Mouse (Mus musculus) embryonic facial prominence, embryonic 10.5 days (tissue): ENCODE measurements around the gene Iqgap1. TPM values are rescaled to one million over a fixed set of nuclear protein-coding genes. Genes with fewer than 3 reads are reported as not detected.

Experiments used
- DNase-seq: peaks from one replicate; pipeline ENCODE4 v3.0.0-alpha.2; 2017; ENCODE audit warnings: low spot score
- H3K27ac ChIP-seq: fragments of 300-500 bp; sonication (generic); replicated peaks from 2 replicates; pipeline ENCODE4 v1.5.1; 2016; ENCODE audit warnings: mild to moderate bottlenecking
- H3K27me3 ChIP-seq: fragments of 300-500 bp; sonication (generic); replicated peaks from 2 replicates; pipeline ENCODE4 v1.6.1; 2016; ENCODE audit warnings: low read depth, mild to moderate bottlenecking; ENCODE audit not compliant: poor library complexity, severe bottlenecking
- H3K36me3 ChIP-seq: fragments of 300-500 bp; sonication (generic); replicated peaks from 2 replicates; pipeline ENCODE4 v1.6.1; 2016; ENCODE audit warnings: mild to moderate bottlenecking, moderate library complexity
- H3K4me1 ChIP-seq: fragments of 300-500 bp; sonication (generic); 2 replicates; pipeline ENCODE4 v1.6.1; 2016
- H3K4me3 ChIP-seq: fragments of 300-500 bp; sonication (generic); 2 replicates; pipeline ENCODE4 v1.5.1; 2016; ENCODE audit warnings: mild to moderate bottlenecking, moderate library complexity
- H3K9me3 ChIP-seq: fragments of 300-500 bp; sonication (generic); 2 replicates; pipeline ENCODE4 v1.6.1; 2016; ENCODE audit warnings: mild to moderate bottlenecking
- WGBS: fragments of 180-500 bp; shearing (Covaris S2); methylation state at CpG from one replicate; pipeline ENCODE4 v1.1.7; 2016; 5-methylcytosine and 5-hydroxymethylcytosine counted together
- polyA plus RNA-seq: library from polyadenylated mRNA; unstranded; fragments of >200 nt; fragmentation: Nextera tagmentation; extraction: Ambion mirVana; gene quantifications from 2 replicates; pipeline ENCODE4 v1.2.1, GENCODE M21; 2016

Iqgap1 gene
- polyA plus RNA-seq = 29.2 and 29.3 TPM in 2 replicates

GRCm38 (mm10) chr7:80825843-80826403 is at the start of gene Iqgap1:
Gene Iqgap1, minus strand, starts transcription at chr7:80825974.
- H3K4me3 ChIP-seq = no peak within 1 kb of the TSS
- WGBS = 69% methylated on average over 11 of the region's 11 CpGs
- no peaks in the 10 kb centered on the region for H3K9me3 ChIP-seq

GRCm38 (mm10) chr7:80873631-80874030 is 47.9 kb upstream of the Iqgap1 start:
- Histone ChIP-seq H3K27me3 (peaks cover 43% of the 10 kb centered on the region), H3K4me3 (no peak overlapping the region), H3K27ac (no peak overlapping the region), H3K36me3 (peaks cover 98% of the 10 kb centered on the region), H3K4me1 (no peaks in the 10 kb centered on the region), H3K9me3 (no peaks in the 10 kb centered on the region)
- DNase-seq = no peak
- WGBS = 94% methylated on average over 2 of the region's 2 CpGs

More at GRCm38 (mm10) chr7:80825843-80826403, at the start of gene Iqgap1:
- H3K27ac ChIP-seq = no peak within 1 kb of the TSS
- DNase-seq = no peak
- H3K27me3 ChIP-seq = no peaks in the 10 kb centered on the region
- no peaks in the 10 kb centered on the region for H3K36me3 ChIP-seq
- H3K4me1 ChIP-seq = peaks cover 13% of the 10 kb centered on the region

GRCm38 (mm10) chr7:80873038-80873437 is 47.3 kb upstream of the Iqgap1 start:
- Histone ChIP-seq H3K4me1 (no peaks in the 10 kb centered on the region), H3K9me3 (no peaks in the 10 kb centered on the region), H3K4me3 (no peak overlapping the region), H3K27ac (no peak overlapping the region), H3K36me3 (peaks cover 100% of the 10 kb centered on the region), H3K27me3 (peaks cover 43% of the 10 kb centered on the region)
- no peak for DNase-seq
- WGBS = 87% methylated on average over 5 of the region's 5 CpGs

- 90% methylated on average over 2 of the region's 2 CpGs for WGBS
- Histone ChIP-seq H3K9me3 (no peaks in the 10 kb centered on the region), H3K36me3 (peaks cover 100% of the 10 kb centered on the region), H3K27ac (no peak overlapping the region), H3K4me1 (peaks cover 11% of the 10 kb centered on the region), H3K27me3 (peaks cover 8% of the 10 kb centered on the region), H3K4me3 (no peak overlapping the region)
- DNase-seq = no peak
These were observed 42.9 kb upstream of the Iqgap1 start for GRCm38 (mm10) chr7:80868686-80869085.

GRCm38 (mm10) chr7:80866514-80867147 is 40.9 kb upstream of the Iqgap1 start:
- peaks cover 27% of the 10 kb centered on the region for H3K4me1 ChIP-seq
- WGBS = 83% methylated on average over 7 of the region's 7 CpGs
- no peak for DNase-seq
- H3K27me3 ChIP-seq = no peaks in the 10 kb centered on the region
- peaks cover 87% of the 10 kb centered on the region for H3K36me3 ChIP-seq
- no peak overlapping the region for H3K27ac ChIP-seq
- no peak overlapping the region for H3K4me3 ChIP-seq
- H3K9me3 ChIP-seq = no peaks in the 10 kb centered on the region

GRCm38 (mm10) chr7:80865521-80865920 is 39.7 kb upstream of the Iqgap1 start:
- no peak overlapping the region for H3K4me3 ChIP-seq
- 94% methylated on average over 7 of the region's 7 CpGs for WGBS
- H3K27ac ChIP-seq = no peak overlapping the region
- no peaks in the 10 kb centered on the region for H3K27me3 ChIP-seq
- H3K36me3 ChIP-seq = peaks cover 76% of the 10 kb centered on the region
- peaks cover 32% of the 10 kb centered on the region for H3K4me1 ChIP-seq
- DNase-seq = no peak
- no peaks in the 10 kb centered on the region for H3K9me3 ChIP-seq

- Histone ChIP-seq H3K27me3 (no peaks in the 10 kb centered on the region), H3K4me1 (peaks cover 37% of the 10 kb centered on the region), H3K4me3 (no peak overlapping the region), H3K27ac (no peak overlapping the region), H3K9me3 (no peaks in the 10 kb centered on the region), H3K36me3 (peaks cover 69% of the 10 kb centered on the region)
- no peak for DNase-seq
- 76% methylated on average over 8 of the region's 8 CpGs for WGBS
These were observed 39.1 kb upstream of the Iqgap1 start for GRCm38 (mm10) chr7:80864831-80865230.

GRCm38 (mm10) chr7:80864151-80864550 is 38.4 kb upstream of the Iqgap1 start:
- H3K36me3 ChIP-seq = peaks cover 62% of the 10 kb centered on the region
- WGBS = 75% methylated on average over 1 of the region's 1 CpGs
- no peak for DNase-seq

GRCm38 (mm10) chr7:80863520-80863919 is 37.7 kb upstream of the Iqgap1 start:
- H3K36me3 ChIP-seq = peaks cover 56% of the 10 kb centered on the region
- DNase-seq = no peak
- 84% methylated on average over 5 of the region's 5 CpGs for WGBS
- no peak overlapping the region; the same call in 1 of the 2 replicates for H3K4me3 ChIP-seq
- H3K4me1 ChIP-seq = peaks cover 37% of the 10 kb centered on the region
- H3K27ac ChIP-seq = no peak overlapping the region
- H3K9me3 ChIP-seq = no peaks in the 10 kb centered on the region
- no peaks in the 10 kb centered on the region for H3K27me3 ChIP-seq

More at GRCm38 (mm10) chr7:80864151-80864550, 38.4 kb upstream of the Iqgap1 start:
- Histone ChIP-seq H3K4me3 (no peak overlapping the region), H3K4me1 (peaks cover 37% of the 10 kb centered on the region), H3K27ac (no peak overlapping the region), H3K9me3 (no peaks in the 10 kb centered on the region), H3K27me3 (no peaks in the 10 kb centered on the region)

- WGBS = 88% methylated on average over 2 of the region's 2 CpGs
- Histone ChIP-seq H3K9me3 (no peaks in the 10 kb centered on the region), H3K36me3 (peaks cover 45% of the 10 kb centered on the region), H3K27ac (no peak overlapping the region), H3K27me3 (no peaks in the 10 kb centered on the region), H3K4me3 (peak overlapping the region; percentile 30; the same call in 1 of the 2 replicates), H3K4me1 (peaks cover 37% of the 10 kb centered on the region)
- no peak for DNase-seq
These were observed 36.7 kb upstream of the Iqgap1 start for GRCm38 (mm10) chr7:80862475-80862874.

- under 1% methylated on average over 40 of the region's 40 CpGs for WGBS
These were observed 35.0 kb upstream of the Iqgap1 start, which contains the start of gene Zscan2 for GRCm38 (mm10) chr7:80860729-80861274. Gene Zscan2, plus strand, starts transcription at chr7:80860920.

GRCm38 (mm10) chr7:80860227-80860626 is 34.5 kb upstream of the Iqgap1 start:
- Histone ChIP-seq H3K4me1 (peaks cover 37% of the 10 kb centered on the region), H3K9me3 (no peaks in the 10 kb centered on the region), H3K4me3 (peak overlapping the region; percentile 87), H3K27ac (peak overlapping the region; percentile 100), H3K27me3 (no peaks in the 10 kb centered on the region), H3K36me3 (peaks cover 23% of the 10 kb centered on the region)
- DNase-seq = peak; percentile 81
- 1% methylated on average over 13 of the region's 13 CpGs for WGBS

More at GRCm38 (mm10) chr7:80860729-80861274, 35.0 kb upstream of the Iqgap1 start, which contains the start of gene Zscan2:
- Histone ChIP-seq H3K4me3 (peak within 1 kb of the TSS; percentile 87), H3K27ac (peak within 1 kb of the TSS; percentile 100), H3K9me3 (no peaks in the 10 kb centered on the region), H3K36me3 (peaks cover 29% of the 10 kb centered on the region), H3K27me3 (no peaks in the 10 kb centered on the region), H3K4me1 (peaks cover 37% of the 10 kb centered on the region)
- DNase-seq = peak; percentile 95

GRCm38 (mm10) chr7:80857181-80857580 is 31.4 kb upstream of the Iqgap1 start:
- Histone ChIP-seq H3K27me3 (no peaks in the 10 kb centered on the region), H3K4me3 (no peak overlapping the region), H3K4me1 (peaks cover 14% of the 10 kb centered on the region), H3K9me3 (no peaks in the 10 kb centered on the region), H3K27ac (no peak overlapping the region), H3K36me3 (no peaks in the 10 kb centered on the region)
- DNase-seq = peak; percentile 78
- WGBS = 35% methylated on average over 6 of the region's 6 CpGs
